Mouse (Mus musculus) spleen, adult 2 months (tissue): ENCODE data around the gene Zfp653.

Experiments used
- CTCF ChIP-seq: fragments of 200-500 bp; IDR thresholded peaks from 2 replicates; pipeline ENCODE4 v1.5.1; 2011; ENCODE audit warnings: mild to moderate bottlenecking, inconsistent platforms; ENCODE audit not compliant: insufficient read depth, insufficient read length, insufficient replicate concordance; ENCODE audit errors: extremely low read depth
- POLR2A ChIP-seq: fragments of 200-500 bp; IDR thresholded peaks from 2 replicates; pipeline ENCODE4 v1.6.1; 2011; ENCODE audit warnings: low read depth, low read length, inconsistent platforms

GRCm38 (mm10) chr9:22098993-22099696 lies 28.0 kb upstream of the Zfp653 start, which contains the start of gene Cnn1:
- no peak for TF ChIP-seq POLR2A
- no peak for TF ChIP-seq CTCF
